Mouse (Mus musculus) liver, embryonic 12.5 days (tissue): ENCODE measurements around the gene Zfp13. TPM values are rescaled to one million over a fixed set of nuclear protein-coding genes. Genes with fewer than 3 reads are reported as not detected.
A peak's percentile ranks its signal among the peaks of the same experiment; 100 is the strongest.

ENCODE experiments used
- ATAC-seq: fragments of 200-750 bp; cut with Nextera tagmentation; 2 replicates; pipeline ENCODE4 v1.8.0; 2017; ENCODE audit warnings: moderate number of reproducible peaks, mild to moderate bottlenecking, moderate library complexity
- H3K27ac ChIP-seq: fragments of 300-500 bp; sonication (generic); 2 replicates; pipeline ENCODE4 v1.5.1; 2016; ENCODE audit warnings: mild to moderate bottlenecking
- H3K27me3 ChIP-seq: fragments of 300-500 bp; sonication (generic); replicated peaks from 2 replicates; pipeline ENCODE4 v1.6.1; 2016; ENCODE audit warnings: mild to moderate bottlenecking, moderate library complexity
- H3K36me3 ChIP-seq: fragments of 300-500 bp; sonication (generic); 2 replicates; pipeline ENCODE4 v1.6.1; 2016; ENCODE audit warnings: mild to moderate bottlenecking, moderate library complexity
- H3K4me1 ChIP-seq: fragments of 300-500 bp; sonication (generic); 2 replicates; pipeline ENCODE4 v1.6.1; 2016
- H3K4me2 ChIP-seq: fragments of 300-500 bp; sonication (generic); 2 replicates; pipeline ENCODE4 v1.6.1; 2016; ENCODE audit warnings: mild to moderate bottlenecking, moderate library complexity
- H3K4me3 ChIP-seq: fragments of 300-500 bp; sonication (generic); 2 replicates; pipeline ENCODE4 v1.5.1; 2016; ENCODE audit warnings: mild to moderate bottlenecking, moderate library complexity
- H3K9ac ChIP-seq: fragments of 300-500 bp; sonication (generic); 2 replicates; pipeline ENCODE4 v1.6.1; 2016; ENCODE audit warnings: mild to moderate bottlenecking, moderate library complexity
- H3K9me3 ChIP-seq: fragments of 300-500 bp; sonication (generic); replicated peaks from 2 replicates; pipeline ENCODE4 v1.6.1; 2016; ENCODE audit warnings: mild to moderate bottlenecking, moderate library complexity
- WGBS: fragments of 180-500 bp; shearing (Covaris S2); methylation state at CpG from one replicate; pipeline ENCODE4 v1.1.7; 2016; ENCODE audit not compliant: insufficient replicate concordance; 5-methylcytosine and 5-hydroxymethylcytosine counted together
- polyA plus RNA-seq: library from polyadenylated mRNA; unstranded; fragments of >200 nt; fragmentation: Nextera tagmentation; extraction: Ambion mirVana; gene quantifications from 2 replicates; pipeline ENCODE4 v1.2.1, GENCODE M21; 2016

Zfp13 gene
- polyA plus RNA-seq, 1 experiment from 2014 or later, result 2.9 TPM

DNA sequence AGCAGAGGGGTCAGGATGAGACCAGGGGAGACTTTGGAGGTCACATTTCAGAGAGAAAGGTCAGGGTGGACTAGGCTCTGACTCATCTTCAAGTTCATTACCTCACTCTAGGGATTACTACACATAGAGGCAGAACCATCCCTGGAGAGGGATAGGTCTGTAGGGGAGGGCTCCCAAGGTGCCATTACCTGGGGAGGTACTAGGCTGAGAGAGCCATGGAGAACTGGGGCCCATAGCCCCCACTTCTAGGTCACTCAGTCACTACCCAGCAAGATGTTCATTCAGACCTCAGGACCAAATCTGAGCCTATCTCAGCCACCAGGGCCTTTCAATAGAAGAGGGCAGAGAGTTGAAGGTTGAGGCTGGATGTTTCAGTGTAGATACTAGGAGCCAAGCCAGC is 45.0 kb downstream of the Zfp13 start:
- H3K9ac ChIP-seq, result no peak overlapping the region
- H3K4me3 ChIP-seq, result no peak overlapping the region
- no peaks in the 10 kb centered on the region for H3K27me3 ChIP-seq
- peaks cover 46% of the 10 kb centered on the region for H3K36me3 ChIP-seq
- no peak for ATAC-seq
- no peak overlapping the region for H3K27ac ChIP-seq
- peaks cover 34% of the 10 kb centered on the region for H3K4me1 ChIP-seq
- H3K9me3 ChIP-seq, result no peaks in the 10 kb centered on the region
- H3K4me2 ChIP-seq, result no peak overlapping the region

DNA sequence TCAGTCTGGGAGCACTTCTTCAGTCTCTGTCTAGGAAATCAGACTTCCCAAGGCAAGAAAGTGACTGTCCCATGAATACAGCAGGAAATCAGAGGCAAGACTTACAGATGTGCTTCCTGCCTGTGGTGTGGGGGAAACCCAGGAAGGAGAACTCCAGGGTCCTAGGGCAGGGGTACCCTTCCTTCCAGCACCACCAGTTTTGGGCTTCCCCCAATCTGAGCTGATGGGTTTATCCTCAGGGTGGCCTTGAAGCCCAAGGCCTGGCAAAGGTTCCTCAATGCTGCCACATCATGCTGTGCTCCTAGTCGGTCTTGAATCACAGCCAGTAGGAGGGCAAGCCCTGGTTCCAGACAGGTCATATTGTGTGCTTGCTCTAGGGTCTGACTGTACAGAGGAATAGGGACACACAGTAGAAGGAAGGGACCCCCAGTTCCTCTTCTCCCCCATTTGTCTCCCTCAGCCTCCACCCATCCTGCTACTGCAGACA is 45.6 kb downstream of the Zfp13 start:
- 35% methylated on average over 1 of the region's 1 CpGs for WGBS
- H3K36me3 ChIP-seq, result peaks cover 40% of the 10 kb centered on the region
- no peaks in the 10 kb centered on the region for H3K9me3 ChIP-seq
- H3K27me3 ChIP-seq, result no peaks in the 10 kb centered on the region
- ATAC-seq, result no peak
- no peak overlapping the region for H3K27ac ChIP-seq
- H3K4me2 ChIP-seq, result no peak overlapping the region
- no peak overlapping the region for H3K9ac ChIP-seq
- H3K4me1 ChIP-seq, result peaks cover 41% of the 10 kb centered on the region
- no peak overlapping the region for H3K4me3 ChIP-seq

DNA sequence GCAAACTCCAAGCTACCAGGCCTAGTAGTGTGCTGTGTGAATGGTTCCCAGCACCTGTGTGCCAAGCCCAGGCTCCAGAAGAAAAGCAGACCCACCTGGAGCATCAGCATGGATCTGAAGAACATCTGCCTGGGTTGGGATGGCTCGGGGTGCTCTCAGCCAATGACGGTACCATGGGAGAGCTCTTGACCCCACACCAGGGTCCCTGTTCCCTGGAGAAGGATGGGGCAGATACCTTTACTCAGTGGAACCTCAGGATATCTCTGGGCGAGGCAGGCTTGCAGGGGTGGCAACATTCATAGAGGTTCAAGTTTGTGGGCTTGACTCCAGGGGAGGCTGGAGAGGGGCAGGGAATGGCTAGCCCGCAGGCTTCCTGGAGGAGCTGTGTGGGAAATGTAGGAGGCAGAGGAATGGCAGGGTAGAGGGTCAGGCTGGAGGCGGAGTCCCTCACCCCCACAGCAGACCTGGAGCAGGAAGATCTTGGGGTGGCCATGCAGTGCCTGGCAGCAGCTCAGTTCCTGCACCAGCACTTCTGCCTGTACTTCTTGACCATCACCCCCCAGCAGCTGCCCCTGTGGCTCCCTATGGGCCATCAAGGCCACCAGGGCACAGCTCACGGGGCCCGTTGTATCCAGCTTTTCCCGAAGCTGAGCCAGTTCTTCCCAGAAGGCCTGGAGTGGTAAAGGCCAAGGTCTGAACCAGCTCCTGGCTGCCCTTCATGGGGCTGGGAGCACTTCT is 46.2 kb downstream of the Zfp13 start:
- peaks cover 45% of the 10 kb centered on the region for H3K4me1 ChIP-seq
- no peaks in the 10 kb centered on the region for H3K27me3 ChIP-seq
- H3K9ac ChIP-seq, result no peak overlapping the region
- no peak for ATAC-seq
- no peak overlapping the region for H3K4me2 ChIP-seq
- no peaks in the 10 kb centered on the region for H3K9me3 ChIP-seq
- H3K36me3 ChIP-seq, result peaks cover 34% of the 10 kb centered on the region
- H3K4me3 ChIP-seq, result no peak overlapping the region
- H3K27ac ChIP-seq, result no peak overlapping the region
- WGBS, result 76% methylated on average over 8 of the region's 8 CpGs

DNA sequence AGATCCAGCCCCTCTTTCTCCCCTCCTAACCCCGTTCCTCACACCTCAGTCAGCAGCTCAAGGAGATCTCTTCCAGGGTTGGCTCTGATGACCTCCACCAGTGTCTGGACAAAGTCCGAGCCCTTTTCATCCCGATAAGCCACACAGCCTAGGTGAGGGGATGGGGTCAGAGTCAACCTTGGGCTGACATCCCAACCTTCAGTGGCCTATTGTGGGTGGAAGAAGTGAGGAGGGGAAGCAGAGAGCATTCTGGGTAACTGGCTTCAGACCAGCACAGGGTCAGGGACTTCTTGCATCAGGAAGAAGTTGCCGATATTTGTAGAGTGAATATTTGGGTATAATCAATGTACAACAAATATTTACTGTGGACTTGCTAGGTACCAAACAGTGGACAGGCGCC is 47.3 kb downstream of the Zfp13 start:
- H3K27me3 ChIP-seq, result no peaks in the 10 kb centered on the region
- 0 out of 2 replicates have a peak overlapping the region, but pooled peaks have one; percentile 21 for H3K4me2 ChIP-seq
- no peak overlapping the region for H3K9ac ChIP-seq
- no peaks in the 10 kb centered on the region for H3K9me3 ChIP-seq
- H3K4me1 ChIP-seq, result peaks cover 48% of the 10 kb centered on the region
- 49% methylated on average over 5 of the region's 5 CpGs for WGBS
- no peak for ATAC-seq
- H3K4me3 ChIP-seq, result no peak overlapping the region
- peaks cover 23% of the 10 kb centered on the region for H3K36me3 ChIP-seq
- H3K27ac ChIP-seq, result peak overlapping the region; percentile 82; the same call in 1 of the 2 replicates

DNA sequence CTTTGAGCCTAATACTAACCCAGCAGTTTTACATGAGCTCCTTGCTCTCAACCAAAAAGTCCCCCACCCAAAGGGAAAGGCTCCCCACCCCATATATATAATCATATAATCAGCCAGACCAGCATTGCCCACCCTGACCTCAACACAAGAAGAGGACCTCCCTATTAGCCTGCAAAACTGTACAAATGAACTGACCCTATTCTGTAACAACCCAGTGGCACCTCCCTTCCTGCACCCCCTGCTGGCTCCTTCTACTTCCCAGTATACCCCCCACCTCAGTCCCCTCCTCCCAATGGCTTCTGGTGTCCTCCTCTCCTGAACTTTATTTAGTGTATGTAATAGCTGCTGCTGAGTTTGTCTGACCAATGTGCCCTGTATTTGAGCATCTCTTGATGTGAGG is 47.9 kb downstream of the Zfp13 start:
- Histone ChIP-seq H3K4me1 (peaks cover 48% of the 10 kb centered on the region), H3K4me2 (peak overlapping the region; percentile 78), H3K9me3 (no peaks in the 10 kb centered on the region), H3K27ac (peak overlapping the region; percentile 82), H3K4me3 (peak overlapping the region; percentile 73), H3K36me3 (peaks cover 17% of the 10 kb centered on the region), H3K9ac (peak overlapping the region; percentile 78), H3K27me3 (no peaks in the 10 kb centered on the region)
- ATAC-seq, result no peak

DNA sequence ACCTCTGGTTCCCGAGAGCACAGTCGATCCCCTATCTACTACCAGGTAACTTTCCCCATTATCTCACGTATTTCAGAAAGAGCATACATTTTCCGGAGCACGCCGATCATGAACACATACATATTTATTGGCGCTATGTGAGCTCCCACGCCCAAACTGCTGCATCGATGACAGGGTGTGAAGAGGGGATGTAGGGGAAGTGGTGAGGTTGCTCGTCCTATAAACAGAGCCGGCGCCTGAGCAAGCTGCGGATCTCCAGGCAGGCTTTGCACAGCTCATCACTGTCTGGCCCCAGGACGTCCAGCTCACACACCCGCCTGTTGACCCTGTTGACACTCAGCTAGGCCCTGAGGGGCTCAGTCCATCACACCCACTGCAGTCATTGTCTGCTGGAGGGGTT is 48.4 kb downstream of the Zfp13 start:
- Histone ChIP-seq H3K4me1 (peaks cover 45% of the 10 kb centered on the region), H3K36me3 (peaks cover 12% of the 10 kb centered on the region), H3K27ac (peak overlapping the region; percentile 82), H3K4me2 (peak overlapping the region; percentile 78), H3K9ac (peak overlapping the region; percentile 78), H3K4me3 (peak overlapping the region; percentile 73), H3K27me3 (no peaks in the 10 kb centered on the region), H3K9me3 (no peaks in the 10 kb centered on the region)
- ATAC-seq, result peak; percentile 8
- under 1% methylated on average over 15 of the region's 15 CpGs for WGBS

DNA sequence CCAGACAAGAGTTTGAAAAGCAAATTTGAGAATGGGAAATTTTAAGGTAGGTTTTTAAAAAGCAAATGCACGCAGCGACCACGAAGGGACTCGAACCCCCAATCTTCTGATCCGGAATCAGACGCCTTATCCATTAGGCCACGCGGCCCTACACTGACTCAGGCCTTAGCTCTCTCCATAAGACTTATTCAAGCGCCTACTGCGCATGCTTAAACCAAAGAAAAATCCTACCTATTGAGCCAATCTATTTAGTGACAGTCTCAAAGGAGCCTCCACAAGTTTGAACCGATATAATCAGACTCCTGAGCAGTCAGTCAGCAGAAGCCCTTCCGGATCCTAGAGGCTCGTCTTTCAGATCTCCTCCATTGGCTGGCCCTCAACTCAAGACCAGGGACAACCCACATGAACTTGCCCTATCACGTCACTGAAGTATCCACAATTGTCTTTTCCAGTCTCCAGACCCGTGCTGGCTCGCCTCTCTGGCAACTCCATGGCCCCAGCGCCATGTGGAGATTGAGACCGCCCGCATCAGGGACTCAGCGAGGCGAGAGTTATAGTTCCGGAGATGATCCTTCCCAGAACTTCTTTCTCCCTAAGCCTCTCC is 49.0 kb downstream of the Zfp13 start:
- peak overlapping the region; percentile 78 for H3K9ac ChIP-seq
- no peaks in the 10 kb centered on the region for H3K27me3 ChIP-seq
- ATAC-seq, result peak; percentile 48
- H3K36me3 ChIP-seq, result peaks cover 6% of the 10 kb centered on the region
- WGBS, result under 1% methylated on average over 22 of the region's 22 CpGs
- H3K4me3 ChIP-seq, result peak overlapping the region; percentile 73
- no peaks in the 10 kb centered on the region for H3K9me3 ChIP-seq
- peaks cover 45% of the 10 kb centered on the region for H3K4me1 ChIP-seq
- peak overlapping the region; percentile 78 for H3K4me2 ChIP-seq
- H3K27ac ChIP-seq, result peak overlapping the region; percentile 82

DNA sequence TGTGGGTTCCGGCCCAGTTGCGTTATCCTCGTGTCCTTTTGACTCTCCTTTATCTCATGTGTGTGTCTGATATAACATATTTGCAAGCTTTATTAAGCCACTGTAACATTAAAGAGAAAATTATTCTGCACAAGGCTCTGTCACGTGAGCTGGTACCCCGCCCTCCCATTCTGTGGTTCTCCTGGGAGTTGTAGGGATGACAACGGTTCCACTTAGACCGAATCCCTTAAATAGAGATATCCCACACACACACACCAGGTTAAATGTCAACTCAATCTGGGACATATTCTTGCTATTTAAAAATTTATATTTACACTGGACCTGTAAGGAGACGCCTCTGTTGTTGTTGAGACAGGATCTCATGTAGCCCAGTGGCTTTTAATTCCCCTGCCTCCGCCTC is 49.8 kb downstream of the Zfp13 start:
- 4% methylated on average over 9 of the region's 9 CpGs for WGBS

DNA sequence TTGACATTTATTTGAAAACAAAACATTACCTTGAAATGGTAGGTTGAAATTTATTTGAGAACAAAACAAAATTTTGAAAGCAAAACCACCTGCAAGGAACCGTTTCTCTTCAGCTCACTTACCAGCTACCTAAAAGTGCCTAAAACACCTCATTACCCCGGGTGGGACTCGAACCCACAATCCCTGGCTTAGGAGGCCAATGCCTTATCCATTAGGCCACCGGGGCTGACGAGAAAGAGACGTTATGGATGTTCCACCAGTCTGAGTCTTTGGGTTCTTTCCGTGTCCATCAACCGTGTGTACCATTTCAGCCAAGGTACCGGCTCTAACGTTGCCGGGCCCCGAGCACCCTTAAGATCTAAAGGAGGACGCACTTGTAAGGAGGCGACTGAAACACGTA is 50.7 kb downstream of the Zfp13 start:
- peak overlapping the region; percentile 55 for H3K9ac ChIP-seq
- peak overlapping the region; percentile 78 for H3K4me2 ChIP-seq
- H3K4me1 ChIP-seq, result peaks cover 45% of the 10 kb centered on the region
- peak; percentile 60 for ATAC-seq
- H3K36me3 ChIP-seq, result no peaks in the 10 kb centered on the region
- H3K4me3 ChIP-seq, result peak overlapping the region; percentile 73
- peak overlapping the region; percentile 52 for H3K27ac ChIP-seq
- H3K9me3 ChIP-seq, result no peaks in the 10 kb centered on the region
- H3K27me3 ChIP-seq, result 0 out of 2 replicates have a peak, but pooled peaks cover 2% of the 10 kb centered on the region
- 0% methylated on average over 15 of the region's 15 CpGs for WGBS

More for the DNA sequence above, 49.8 kb downstream of the Zfp13 start:
- Histone ChIP-seq H3K4me1 (peaks cover 45% of the 10 kb centered on the region), H3K27me3 (no peaks in the 10 kb centered on the region), H3K27ac (peak overlapping the region; percentile 52), H3K4me2 (peak overlapping the region; percentile 78), H3K9ac (peak overlapping the region; percentile 55), H3K36me3 (no peaks in the 10 kb centered on the region), H3K9me3 (no peaks in the 10 kb centered on the region), H3K4me3 (peak overlapping the region; percentile 73)
- no peak for ATAC-seq

DNA sequence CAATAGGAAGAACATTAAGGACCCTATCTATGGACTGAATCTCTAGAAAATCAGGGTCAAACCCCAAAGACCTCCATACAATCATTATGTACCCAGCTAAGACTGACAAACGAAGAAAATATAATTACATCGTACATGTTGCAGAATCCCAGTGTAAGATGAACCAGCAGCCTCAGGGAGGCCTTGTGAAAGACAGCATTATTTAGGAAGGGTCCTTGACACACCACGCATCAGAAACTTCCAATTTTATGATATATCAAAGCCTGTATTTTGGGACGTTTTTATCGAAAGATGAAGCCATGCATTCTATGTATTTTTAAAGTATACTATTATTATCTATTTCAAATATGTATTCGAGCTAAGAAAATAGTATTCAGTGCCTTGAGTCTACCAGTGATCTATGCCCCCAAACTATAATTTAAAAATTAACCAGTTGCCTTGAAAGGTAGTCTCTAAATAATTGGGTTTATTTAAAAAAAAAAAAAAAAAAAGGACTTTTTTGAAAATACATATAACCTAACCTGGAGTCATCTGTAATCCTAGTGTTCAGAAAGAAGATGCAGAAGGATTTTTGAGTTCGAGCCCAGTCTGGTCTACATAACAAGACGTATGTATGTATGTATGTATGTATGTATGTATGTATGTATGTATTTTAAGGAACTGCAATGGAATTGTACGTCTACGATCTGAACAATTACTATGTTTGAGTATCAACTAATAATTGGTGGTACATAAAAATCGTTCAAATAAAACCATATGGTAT is 51.4 kb downstream of the Zfp13 start:
- H3K4me3 ChIP-seq, result peak overlapping the region; percentile 74
- WGBS, result 41% methylated on average over 11 of the region's 11 CpGs
- no peak for ATAC-seq

DNA sequence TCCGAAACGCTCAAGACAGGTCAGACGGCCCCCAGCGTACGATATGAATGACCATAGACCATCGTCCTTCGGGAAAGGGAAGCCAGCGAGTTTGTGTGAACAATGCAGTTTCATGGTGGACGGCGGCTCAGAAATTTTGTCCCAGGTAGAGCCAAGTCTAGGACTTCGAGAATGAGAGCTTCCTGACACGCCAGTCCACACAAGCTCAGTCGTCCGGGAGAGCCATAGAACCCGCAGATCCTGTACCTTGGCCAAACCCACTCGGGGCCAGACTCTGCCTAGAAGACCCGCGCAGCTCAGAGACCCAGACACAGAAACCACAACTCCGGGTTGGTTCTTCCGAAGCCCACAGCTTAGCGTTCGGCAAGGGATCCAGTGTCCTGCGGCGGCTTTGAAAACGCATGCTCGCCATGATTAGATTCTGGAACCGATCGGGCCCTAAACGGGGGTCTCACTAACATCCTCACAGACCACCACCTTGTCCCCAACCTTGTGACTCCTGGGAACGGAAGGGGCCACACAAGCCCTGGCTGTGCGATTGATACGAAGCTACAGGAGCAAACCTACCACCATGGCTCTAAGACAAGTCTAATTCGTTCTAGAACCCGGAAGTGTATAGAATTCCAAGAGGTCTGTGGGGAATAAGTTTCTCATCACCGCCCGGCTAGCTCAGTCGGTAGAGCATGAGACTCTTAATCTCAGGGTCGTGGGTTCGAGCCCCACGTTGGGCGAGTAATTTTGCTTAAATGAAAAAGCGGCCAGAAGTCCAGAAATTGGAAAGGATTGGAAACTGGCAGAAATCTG is 52.4 kb downstream of the Zfp13 start:
- under 1% methylated on average over 42 of the region's 42 CpGs for WGBS
- Histone ChIP-seq H3K9me3 (no peaks in the 10 kb centered on the region), H3K4me1 (peaks cover 47% of the 10 kb centered on the region), H3K9ac (peak overlapping the region; percentile 81), H3K27ac (peak overlapping the region; percentile 83), H3K27me3 (0 out of 2 replicates have a peak, but pooled peaks cover 8% of the 10 kb centered on the region), H3K36me3 (no peaks in the 10 kb centered on the region), H3K4me2 (peak overlapping the region; percentile 74), H3K4me3 (peak overlapping the region; percentile 74)
- ATAC-seq, result peak; percentile 50

More for the DNA sequence above, 51.4 kb downstream of the Zfp13 start:
- H3K9me3 ChIP-seq, result no peaks in the 10 kb centered on the region
- no peaks in the 10 kb centered on the region for H3K36me3 ChIP-seq
- H3K27ac ChIP-seq, result no peak overlapping the region
- 0 out of 2 replicates have a peak, but pooled peaks cover 3% of the 10 kb centered on the region for H3K27me3 ChIP-seq
- H3K4me1 ChIP-seq, result peaks cover 48% of the 10 kb centered on the region
- H3K9ac ChIP-seq, result no peak overlapping the region
- peak overlapping the region; percentile 78 for H3K4me2 ChIP-seq
